25 mouse cellular contexts compared by ENCODE assay signal in genomic region chr16:78631797-78632196, GRCm38 (mm10). TPM values are rescaled to one million over a fixed set of nuclear protein-coding genes. Genes with fewer than 3 reads are reported as not detected.
DNase-seq lines count a peak whose midpoint lies in the region; ATAC-seq and TF ChIP-seq lines count a peak whose summit lies in the region.
"Had no signal": no experiment of that assay in that cellular context is flagged by ENCODE, and none has a peak within 500 bp of the region (broad histone marks: within the 10 kb centered on the region; RNA-seq: fewer than 3 reads in every experiment).

No protein-coding gene starts in this region.

- H3K27ac ChIP-seq in liver, adult 2 months (replicated peaks; ENCODE audit: insufficient read depth, low read depth, low read length) = no peak overlapping the region
- H3K27ac ChIP-seq in liver, embryonic 11.5 days (ENCODE audit: low read depth, low read length) = no peak overlapping the region
- H3K27ac ChIP-seq in lung, embryonic 14.5 days (ENCODE audit: low read depth) = no peak overlapping the region
- no peak overlapping the region for H3K27ac ChIP-seq in lung, postnatal 0 days (ENCODE audit: low read length)
- H3K27ac ChIP-seq: embryonic facial prominence, embryonic 12.5 days; embryonic facial prominence, embryonic 15.5 days; heart, embryonic 10.5 days; heart, embryonic 13.5 days had no signal

- H3K9me3 ChIP-seq in liver, embryonic 11.5 days (ENCODE audit: control insufficient read depth, low read length) = no peaks in the 10 kb centered on the region
- H3K9me3 ChIP-seq in lung, embryonic 14.5 days (ENCODE audit: low read depth, low read length) = no peaks in the 10 kb centered on the region
- H3K9me3 ChIP-seq in lung, postnatal 0 days (ENCODE audit: low read length) = no peaks in the 10 kb centered on the region
- H3K9me3 ChIP-seq: embryonic facial prominence, embryonic 12.5 days; embryonic facial prominence, embryonic 15.5 days; heart, embryonic 10.5 days; heart, embryonic 13.5 days had no signal

- 14% methylated on average over 5 of the region's 5 CpGs for WGBS in liver, adult 2 months
- 71% methylated on average over 5 of the region's 5 CpGs for WGBS in liver, embryonic 11.5 days
- 46% methylated on average over 5 of the region's 5 CpGs for WGBS in lung, embryonic 14.5 days
- WGBS in lung, adult 2 months = 61% methylated on average over 5 of the region's 5 CpGs
- 55% methylated on average over 5 of the region's 5 CpGs for WGBS in lung, postnatal 0 days

- no peak overlapping the region for H3K4me2 ChIP-seq in liver, embryonic 11.5 days
- H3K4me2 ChIP-seq in lung, embryonic 14.5 days = no peak overlapping the region
- no peak overlapping the region for H3K4me2 ChIP-seq in lung, postnatal 0 days (replicated peaks; ENCODE audit: low read depth, low read length)
- H3K4me2 ChIP-seq: embryonic facial prominence, embryonic 12.5 days; embryonic facial prominence, embryonic 15.5 days; heart, embryonic 13.5 days had no signal

- no peaks in the 10 kb centered on the region for H3K27me3 ChIP-seq in liver, adult 2 months (ENCODE audit: control insufficient read depth, insufficient read depth, low read length)
- no peaks in the 10 kb centered on the region for H3K27me3 ChIP-seq in liver, embryonic 11.5 days (replicated peaks; ENCODE audit: control insufficient read depth, insufficient read depth, low read length)
- H3K27me3 ChIP-seq in lung, embryonic 14.5 days (ENCODE audit: insufficient read depth, low read length) = no peaks in the 10 kb centered on the region
- no peaks in the 10 kb centered on the region for H3K27me3 ChIP-seq in lung, postnatal 0 days (replicated peaks; ENCODE audit: insufficient read depth, low read length)
- H3K27me3 ChIP-seq: embryonic facial prominence, embryonic 12.5 days; embryonic facial prominence, embryonic 15.5 days; heart, embryonic 13.5 days had no signal

- peaks cover 4% of the 10 kb centered on the region; the same call in 1 of the 2 replicates for H3K4me1 ChIP-seq in liver, adult 2 months (ENCODE audit: control insufficient read depth, insufficient read depth, low read length)
- H3K4me1 ChIP-seq in liver, embryonic 11.5 days (replicated peaks; ENCODE audit: control insufficient read depth, insufficient read depth, low read length) = no peaks in the 10 kb centered on the region
- H3K4me1 ChIP-seq in lung, embryonic 14.5 days (ENCODE audit: insufficient read depth) = no peaks in the 10 kb centered on the region
- no peaks in the 10 kb centered on the region for H3K4me1 ChIP-seq in lung, adult 2 months (ENCODE audit: control insufficient read depth, insufficient read depth, low read length)
- no peaks in the 10 kb centered on the region for H3K4me1 ChIP-seq in lung, postnatal 0 days (ENCODE audit: insufficient read depth, low read depth, low read length)
- H3K4me1 ChIP-seq: embryonic facial prominence, embryonic 12.5 days; embryonic facial prominence, embryonic 15.5 days; heart, embryonic 10.5 days; heart, embryonic 13.5 days had no signal

- 0 out of 2 replicates have a peak, but pooled peaks have one; percentile 46 for TF ChIP-seq EP300 in lung, postnatal 0 days (IDR thresholded peaks at IDR 0.05)

- no peak for ATAC-seq in liver, embryonic 11.5 days (replicated peaks; ENCODE audit: low FRiP score)
- peak; percentile 84 for ATAC-seq in lung, embryonic 14.5 days (ENCODE audit: insufficient read depth)
- peak; percentile 84 for ATAC-seq in lung, postnatal 0 days
- ATAC-seq: CD4-positive, CD25-positive, alpha-beta regulatory T cell, adult 4 months; forebrain, embryonic 14.5 days; forebrain, postnatal 0 days had no signal

- DNase-seq in liver, adult 2 months (ENCODE audit: extremely low read depth, low read depth, low spot score) = peak; percentile 95
- no peak for DNase-seq in liver, embryonic 11.5 days (ENCODE audit: low spot score)
- DNase-seq in lung, embryonic 14.5 days = peak; percentile 72
- no peak for DNase-seq in lung, adult 2 months
- DNase-seq in lung, postnatal 0 days (ENCODE audit: low spot score) = peak; percentile 71
- DNase-seq in lung, postnatal 25 days (ENCODE audit: low spot score) = no peak
- peak; percentile 13 for DNase-seq in lung, postnatal 36 days
- DNase-seq in heart, adult 8-10 months (ENCODE audit: low spot score) = no peak
- DNase-seq: adrenal gland, adult 2 months; adrenal gland, postnatal 14 days; cerebellum, adult 11 months; cerebellum, adult 2 months; cerebellum, adult 9-11 months; cerebellum, postnatal 25 days; forebrain, postnatal 0 days; gastrocnemius, postnatal 25 days; heart, adult 18-20 months; heart, postnatal 14 days; heart, postnatal 4 days had no signal

- no peak overlapping the region for H3K9ac ChIP-seq in liver, adult 2 months (ENCODE audit: low read depth, low read length)
- H3K9ac ChIP-seq in liver, embryonic 11.5 days (ENCODE audit: low read depth, low read length) = no peak overlapping the region
- no peak overlapping the region for H3K9ac ChIP-seq in lung, embryonic 14.5 days
- H3K9ac ChIP-seq in lung, postnatal 0 days (replicated peaks; ENCODE audit: low read depth) = no peak overlapping the region
- H3K9ac ChIP-seq: embryonic facial prominence, embryonic 12.5 days; embryonic facial prominence, embryonic 15.5 days; forebrain, postnatal 0 days; heart, embryonic 13.5 days had no signal

- TF ChIP-seq POLR2A in liver, adult 2 months (IDR thresholded peaks at IDR 0.05; ENCODE audit: extremely low read depth, insufficient read depth, low read length) = no peak
- no peak for TF ChIP-seq POLR2A in lung, adult 2 months (IDR thresholded peaks at IDR 0.05; ENCODE audit: borderline replicate concordance, extremely low read depth, low read depth, low read length)

- no peaks in the 10 kb centered on the region for H3K36me3 ChIP-seq in liver, adult 2 months (ENCODE audit: control insufficient read depth, insufficient read depth, low read length)
- H3K36me3 ChIP-seq in liver, embryonic 11.5 days (ENCODE audit: control insufficient read depth, insufficient read depth, low read length) = no peaks in the 10 kb centered on the region
- H3K36me3 ChIP-seq in lung, embryonic 14.5 days (ENCODE audit: insufficient read depth) = no peaks in the 10 kb centered on the region
- H3K36me3 ChIP-seq in lung, postnatal 0 days (ENCODE audit: insufficient read depth, low read length) = no peaks in the 10 kb centered on the region
- H3K36me3 ChIP-seq: embryonic facial prominence, embryonic 12.5 days; embryonic facial prominence, embryonic 15.5 days; heart, embryonic 10.5 days; heart, embryonic 13.5 days had no signal

- no peak overlapping the region for H3K4me3 ChIP-seq in liver, adult 2 months (ENCODE audit: insufficient read depth, low read depth, low read length)
- no peak overlapping the region for H3K4me3 ChIP-seq in liver, embryonic 11.5 days (ENCODE audit: low read depth, low read length)
- no peak overlapping the region for H3K4me3 ChIP-seq in lung, embryonic 14.5 days (ENCODE audit: low read depth, low read length)
- H3K4me3 ChIP-seq in lung, adult 2 months (replicated peaks; ENCODE audit: extremely low read depth, low read depth, low read length) = no peak overlapping the region
- H3K4me3 ChIP-seq in lung, postnatal 0 days (ENCODE audit: low read depth, low read length) = no peak overlapping the region
- H3K4me3 ChIP-seq: embryonic facial prominence, embryonic 12.5 days; embryonic facial prominence, embryonic 15.5 days; heart, embryonic 10.5 days; heart, embryonic 13.5 days had no signal

- H3K79me2 ChIP-seq in liver, adult 2 months (ENCODE audit: control insufficient read depth, insufficient read depth, low read length) = no peaks in the 10 kb centered on the region

- TF ChIP-seq CTCF in liver, adult 2 months (IDR thresholded peaks at IDR 0.05; ENCODE audit: low read depth, low read length) = no peak
- TF ChIP-seq CTCF in lung, embryonic 14.5 days (IDR thresholded peaks at IDR 0.05; ENCODE audit: low read depth) = no peak
- no peak for TF ChIP-seq CTCF in lung, adult 2 months (IDR thresholded peaks at IDR 0.05; ENCODE audit: insufficient read depth, low read length)
- TF ChIP-seq CTCF in lung, postnatal 0 days (IDR thresholded peaks at IDR 0.05) = no peak

RNA-seq across cellular contexts. Expression of gene D16Ertd472e, which starts 55.3 kb away (rescaled TPM):
- 6.1 and 7.6 TPM in 2 replicates for total RNA-seq in liver, adult 2 months (2014; rRNA removed)
- polyA plus RNA-seq in liver, adult 2 months (2012; rRNA removed) = 3.6 and 3.9 TPM in 2 replicates
- 12.8 and 14.5 TPM in 2 replicates for polyA plus RNA-seq in liver, embryonic 11.5 days (2014; fragmentation: Nextera tagmentation; extraction: Ambion mirVana)
- 20.0 and 20.3 TPM in 2 replicates for polyA plus RNA-seq in lung, embryonic 14.5 days (2014; fragmentation: Nextera tagmentation; extraction: Ambion mirVana)
- polyA plus RNA-seq in lung, adult 2 months (2012; rRNA removed) = 7.7 and 9.8 TPM in 2 replicates
- 12.3 and 14.7 TPM in 2 replicates for polyA plus RNA-seq in lung, postnatal 0 days (2015; fragmentation: Nextera tagmentation; extraction: Ambion mirVana)
- 1 to 10 TPM; 3.6 to 4.8 (median 4.4) TPM for total RNA-seq in heart, adult 8-10 months (2022)

Comparison
In these comparisons a context has a peak if more than half of its experiments do, and no peak if none do; other contexts are left out.
1. DNase-seq: peak in liver, adult 2 months (single experiment), lung, embryonic 14.5 days (single experiment), lung, postnatal 0 days (single experiment) and lung, postnatal 36 days (single experiment); none in liver, embryonic 11.5 days (single experiment), lung, adult 2 months (single experiment), lung, postnatal 25 days (single experiment) and heart, adult 8-10 months (single experiment).